Mouse (Mus musculus) midbrain, embryonic 15.5 days (tissue): Measurements from ENCODE around the gene Atf5. TPM values are rescaled to one million over a fixed set of nuclear protein-coding genes. Genes with fewer than 3 reads are reported as not detected.

Experiments
- ATAC-seq: fragments of 200-750 bp; cut with Nextera tagmentation; replicated peaks from 2 replicates; pipeline ENCODE4 v1.8.0; 2017; ENCODE audit warnings: moderate TSS enrichment
- H3K27ac ChIP-seq: fragments of 300-500 bp; sonication (generic); 2 replicates; pipeline ENCODE4 v1.5.1; 2015; ENCODE audit warnings: mild to moderate bottlenecking, inconsistent platforms
- H3K27me3 ChIP-seq: fragments of 300-500 bp; sonication (generic); replicated peaks from 2 replicates; pipeline ENCODE4 v1.6.1; 2015; ENCODE audit warnings: inconsistent platforms
- H3K36me3 ChIP-seq: fragments of 300-500 bp; sonication (generic); replicated peaks from 2 replicates; pipeline ENCODE4 v1.6.1; 2015; ENCODE audit warnings: inconsistent platforms
- H3K4me1 ChIP-seq: fragments of 300-500 bp; sonication (generic); 2 replicates; pipeline ENCODE4 v1.6.1; 2015; ENCODE audit warnings: inconsistent platforms
- H3K4me2 ChIP-seq: fragments of 300-500 bp; sonication (generic); 2 replicates; pipeline ENCODE4 v1.6.1; 2015; ENCODE audit warnings: inconsistent platforms, mild to moderate bottlenecking, moderate library complexity
- H3K4me3 ChIP-seq: fragments of 300-500 bp; sonication (generic); 2 replicates; pipeline ENCODE4 v1.5.1; 2015; ENCODE audit warnings: mild to moderate bottlenecking, inconsistent platforms
- H3K9ac ChIP-seq: fragments of 300-500 bp; sonication (generic); 2 replicates; pipeline ENCODE4 v1.6.1; 2015; ENCODE audit warnings: mild to moderate bottlenecking, inconsistent platforms
- H3K9me3 ChIP-seq: fragments of 300-500 bp; sonication (generic); 2 replicates; pipeline ENCODE4 v1.6.1; 2016; ENCODE audit warnings: inconsistent platforms
- WGBS: fragments of 180-500 bp; shearing (Covaris S2); methylation state at CpG from one replicate; pipeline ENCODE4 v1.1.7; 2015; ENCODE audit warnings: mixed read lengths; 5-methylcytosine and 5-hydroxymethylcytosine counted together
- polyA plus RNA-seq: library from polyadenylated mRNA; unstranded; fragments of >200 nt; fragmentation: Nextera tagmentation; extraction: Ambion mirVana; gene quantifications from 2 replicates; pipeline ENCODE4 v1.2.1, GENCODE M21; 2015

Atf5 gene
- polyA plus RNA-seq, 1 experiment from 2014 or later, result 2.8 TPM

- Histone ChIP-seq H3K4me3 (peak overlapping the region; percentile 68), H3K27ac (peak overlapping the region; percentile 90), H3K9ac (peak overlapping the region; percentile 5; the same call in 1 of the 2 replicates), H3K9me3 (no peaks in the 10 kb centered on the region), H3K27me3 (no peaks in the 10 kb centered on the region), H3K36me3 (no peaks in the 10 kb centered on the region), H3K4me1 (peaks cover 43% of the 10 kb centered on the region), H3K4me2 (peak overlapping the region; percentile 63)
- WGBS, result 22% methylated on average over 14 of the region's 14 CpGs
- ATAC-seq, result peak; percentile 9
These were observed 1.4 kb downstream of the Atf5 start for GRCm38 (mm10) chr7:44814952-44815553.

GRCm38 (mm10) chr7:44814423-44814822 is 2.0 kb downstream of the Atf5 start:
- no peaks in the 10 kb centered on the region for H3K36me3 ChIP-seq
- no peak overlapping the region for H3K27ac ChIP-seq
- no peak overlapping the region for H3K4me3 ChIP-seq
- H3K4me2 ChIP-seq, result no peak overlapping the region
- peaks cover 37% of the 10 kb centered on the region for H3K4me1 ChIP-seq
- no peaks in the 10 kb centered on the region for H3K27me3 ChIP-seq
- WGBS, result 90% methylated on average over 4 of the region's 4 CpGs
- no peak overlapping the region for H3K9ac ChIP-seq
- no peak for ATAC-seq
- H3K9me3 ChIP-seq, result no peaks in the 10 kb centered on the region

GRCm38 (mm10) chr7:44813985-44814384 is 2.5 kb downstream of the Atf5 start:
- Histone ChIP-seq H3K36me3 (no peaks in the 10 kb centered on the region), H3K4me2 (no peak overlapping the region), H3K9me3 (no peaks in the 10 kb centered on the region), H3K4me3 (no peak overlapping the region), H3K9ac (no peak overlapping the region), H3K27me3 (no peaks in the 10 kb centered on the region), H3K27ac (no peak overlapping the region), H3K4me1 (peaks cover 33% of the 10 kb centered on the region)
- no peak for ATAC-seq
- whole genome bisulfite sequencing, result 93% methylated on average over 3 of the region's 3 CpGs

GRCm38 (mm10) chr7:44812651-44813325 is 3.7 kb downstream of the Atf5 start:
- H3K4me1 ChIP-seq, result peaks cover 21% of the 10 kb centered on the region
- H3K27me3 ChIP-seq, result no peaks in the 10 kb centered on the region
- ATAC-seq, result no peak
- no peak overlapping the region for H3K4me2 ChIP-seq
- no peak overlapping the region for H3K27ac ChIP-seq
- no peaks in the 10 kb centered on the region for H3K36me3 ChIP-seq
- no peak overlapping the region for H3K9ac ChIP-seq
- no peaks in the 10 kb centered on the region for H3K9me3 ChIP-seq
- 92% methylated on average over 20 of the region's 20 CpGs for WGBS
- no peak overlapping the region for H3K4me3 ChIP-seq

GRCm38 (mm10) chr7:44810819-44811557 is 5.5 kb downstream of the Atf5 start:
- Histone ChIP-seq H3K4me3 (no peak overlapping the region), H3K4me2 (no peak overlapping the region), H3K9ac (no peak overlapping the region), H3K4me1 (peaks cover 10% of the 10 kb centered on the region), H3K27me3 (no peaks in the 10 kb centered on the region), H3K36me3 (no peaks in the 10 kb centered on the region), H3K9me3 (no peaks in the 10 kb centered on the region), H3K27ac (no peak overlapping the region)
- 91% methylated on average over 7 of the region's 7 CpGs for WGBS
- ATAC-seq, result no peak

GRCm38 (mm10) chr7:44810365-44810764 is 6.1 kb downstream of the Atf5 start:
- no peak for ATAC-seq
- Histone ChIP-seq H3K9me3 (no peaks in the 10 kb centered on the region), H3K27me3 (no peaks in the 10 kb centered on the region), H3K4me3 (no peak overlapping the region), H3K4me2 (no peak overlapping the region), H3K4me1 (peaks cover 8% of the 10 kb centered on the region), H3K36me3 (no peaks in the 10 kb centered on the region), H3K9ac (no peak overlapping the region), H3K27ac (no peak overlapping the region)
- 85% methylated on average over 4 of the region's 4 CpGs for WGBS

GRCm38 (mm10) chr7:44809466-44809865 is 7.0 kb downstream of the Atf5 start:
- no peak for ATAC-seq
- Histone ChIP-seq H3K9me3 (no peaks in the 10 kb centered on the region), H3K9ac (no peak overlapping the region), H3K27me3 (no peaks in the 10 kb centered on the region), H3K4me1 (no peaks in the 10 kb centered on the region; the same call in 1 of the 2 replicates), H3K4me2 (no peak overlapping the region), H3K27ac (no peak overlapping the region), H3K4me3 (no peak overlapping the region), H3K36me3 (no peaks in the 10 kb centered on the region)
- 85% methylated on average over 3 of the region's 3 CpGs for WGBS

- Histone ChIP-seq H3K4me2 (no peak overlapping the region), H3K27me3 (no peaks in the 10 kb centered on the region), H3K36me3 (no peaks in the 10 kb centered on the region), H3K9me3 (no peaks in the 10 kb centered on the region), H3K27ac (no peak overlapping the region), H3K4me1 (no peaks in the 10 kb centered on the region), H3K4me3 (no peak overlapping the region), H3K9ac (no peak overlapping the region)
- no peak for ATAC-seq
- 83% methylated on average over 2 of the region's 2 CpGs for WGBS
These were observed 7.5 kb downstream of the Atf5 start for GRCm38 (mm10) chr7:44808927-44809326.

GRCm38 (mm10) chr7:44792781-44793180 is 23.7 kb downstream of the Atf5 start:
- Histone ChIP-seq H3K4me1 (no peaks in the 10 kb centered on the region), H3K36me3 (no peaks in the 10 kb centered on the region), H3K9ac (no peak overlapping the region), H3K4me2 (no peak overlapping the region), H3K27me3 (no peaks in the 10 kb centered on the region), H3K27ac (no peak overlapping the region), H3K4me3 (no peak overlapping the region), H3K9me3 (no peaks in the 10 kb centered on the region)
- WGBS, result 86% methylated on average over 6 of the region's 6 CpGs
- ATAC-seq, result no peak

GRCm38 (mm10) chr7:44790066-44790465 is 26.4 kb downstream of the Atf5 start:
- ATAC-seq, result no peak
- no peak overlapping the region for H3K4me3 ChIP-seq
- no peak overlapping the region for H3K4me2 ChIP-seq
- H3K9me3 ChIP-seq, result no peaks in the 10 kb centered on the region
- no peaks in the 10 kb centered on the region for H3K36me3 ChIP-seq
- H3K27ac ChIP-seq, result no peak overlapping the region
- no peaks in the 10 kb centered on the region for H3K27me3 ChIP-seq
- H3K9ac ChIP-seq, result no peak overlapping the region
- no peaks in the 10 kb centered on the region for H3K4me1 ChIP-seq
- 69% methylated on average over 4 of the region's 4 CpGs for WGBS

GRCm38 (mm10) chr7:44789531-44789930 is 26.9 kb downstream of the Atf5 start:
- no peak overlapping the region for H3K4me3 ChIP-seq
- no peak overlapping the region for H3K27ac ChIP-seq
- no peak for ATAC-seq
- H3K4me2 ChIP-seq, result no peak overlapping the region
- H3K36me3 ChIP-seq, result no peaks in the 10 kb centered on the region
- no peaks in the 10 kb centered on the region for H3K4me1 ChIP-seq
- WGBS, result 79% methylated on average over 3 of the region's 3 CpGs
- no peaks in the 10 kb centered on the region for H3K9me3 ChIP-seq
- no peaks in the 10 kb centered on the region for H3K27me3 ChIP-seq
- no peak overlapping the region for H3K9ac ChIP-seq

- no peaks in the 10 kb centered on the region for H3K9me3 ChIP-seq
These were observed 36.4 kb downstream of the Atf5 start for GRCm38 (mm10) chr7:44780101-44780500.

More at GRCm38 (mm10) chr7:44780101-44780500, 36.4 kb downstream of the Atf5 start:
- no peak for ATAC-seq
- Histone ChIP-seq H3K4me2 (no peak overlapping the region), H3K9ac (no peak overlapping the region), H3K4me1 (no peaks in the 10 kb centered on the region), H3K36me3 (no peaks in the 10 kb centered on the region), H3K27ac (no peak overlapping the region), H3K27me3 (no peaks in the 10 kb centered on the region), H3K4me3 (no peak overlapping the region)
- WGBS, result 92% methylated on average over 8 of the region's 8 CpGs
